Mouse (Mus musculus): ENCODE measurements around the gene Twf1. TPM values are rescaled to one million over a fixed set of nuclear protein-coding genes. Genes with fewer than 3 reads are reported as not detected.

The Twf1 gene
- polyA plus RNA-seq, 1 experiment = 11.5 TPM

GRCm38 (mm10) chr15:94620909-94621308 lies 31.2 kb upstream of the Twf1 start:
- no peaks in the 10 kb centered on the region for H3K4me1 ChIP-seq (ENCODE audit: control insufficient read depth, insufficient read depth, low read length)

GRCm38 (mm10) chr15:94616036-94616435 lies 26.3 kb upstream of the Twf1 start:
- H3K27ac ChIP-seq (ENCODE audit: control insufficient read depth, insufficient read depth, low read depth, low read length) = peak overlapping the region; percentile 91
- no peaks in the 10 kb centered on the region for H3K4me1 ChIP-seq (ENCODE audit: control insufficient read depth, insufficient read depth, low read length)
- no peaks in the 10 kb centered on the region for H3K36me3 ChIP-seq (ENCODE audit: control insufficient read depth, insufficient read depth, low read length)
- TF ChIP-seq POLR2A (IDR thresholded peaks at IDR 0.05; ENCODE audit: control insufficient read depth, low read depth, low read length) (no peak), CTCF (IDR thresholded peaks at IDR 0.05; ENCODE audit: control insufficient read depth, insufficient read depth, insufficient replicate concordance, low read depth, low read length) (no peak)
- no peaks in the 10 kb centered on the region for H3K27me3 ChIP-seq (ENCODE audit: control insufficient read depth, insufficient read depth, low read length)
- H3K4me3 ChIP-seq (ENCODE audit: control insufficient read depth, low read depth, low read length) = no peak overlapping the region

More at GRCm38 (mm10) chr15:94620909-94621308, 31.2 kb upstream of the Twf1 start:
- H3K36me3 ChIP-seq (ENCODE audit: control insufficient read depth, insufficient read depth, low read length) = no peaks in the 10 kb centered on the region
- no peak overlapping the region for H3K27ac ChIP-seq (ENCODE audit: control insufficient read depth, insufficient read depth, low read depth, low read length)
- H3K27me3 ChIP-seq (ENCODE audit: control insufficient read depth, insufficient read depth, low read length) = no peaks in the 10 kb centered on the region
- no peak for TF ChIP-seq POLR2A (IDR thresholded peaks at IDR 0.05; ENCODE audit: control insufficient read depth, low read depth, low read length)
- no peak for TF ChIP-seq CTCF (IDR thresholded peaks at IDR 0.05; ENCODE audit: control insufficient read depth, insufficient read depth, insufficient replicate concordance, low read depth, low read length)
- H3K4me3 ChIP-seq (ENCODE audit: control insufficient read depth, low read depth, low read length) = no peak overlapping the region

- Histone ChIP-seq H3K27ac (ENCODE audit: control insufficient read depth, insufficient read depth, low read depth, low read length) (no peak overlapping the region), H3K4me3 (ENCODE audit: control insufficient read depth, low read depth, low read length) (no peak overlapping the region), H3K4me1 (ENCODE audit: control insufficient read depth, insufficient read depth, low read length) (no peaks in the 10 kb centered on the region), H3K36me3 (ENCODE audit: control insufficient read depth, insufficient read depth, low read length) (no peaks in the 10 kb centered on the region), H3K27me3 (ENCODE audit: control insufficient read depth, insufficient read depth, low read length) (no peaks in the 10 kb centered on the region)
- TF ChIP-seq CTCF (IDR thresholded peaks at IDR 0.05; ENCODE audit: control insufficient read depth, insufficient read depth, insufficient replicate concordance, low read depth, low read length) = no peak
- no peak for TF ChIP-seq POLR2A (IDR thresholded peaks at IDR 0.05; ENCODE audit: control insufficient read depth, low read depth, low read length)
Measured at GRCm38 (mm10) chr15:94607768-94608167, 18.1 kb upstream of the Twf1 start.

- Histone ChIP-seq H3K27me3 (ENCODE audit: control insufficient read depth, insufficient read depth, low read length) (no peaks in the 10 kb centered on the region), H3K4me3 (ENCODE audit: control insufficient read depth, low read depth, low read length) (no peak overlapping the region), H3K27ac (ENCODE audit: control insufficient read depth, insufficient read depth, low read depth, low read length) (no peak overlapping the region), H3K4me1 (ENCODE audit: control insufficient read depth, insufficient read depth, low read length) (peaks cover 9% of the 10 kb centered on the region), H3K36me3 (ENCODE audit: control insufficient read depth, insufficient read depth, low read length) (no peaks in the 10 kb centered on the region)
- no peak for TF ChIP-seq CTCF (IDR thresholded peaks at IDR 0.05; ENCODE audit: control insufficient read depth, insufficient read depth, insufficient replicate concordance, low read depth, low read length)
- TF ChIP-seq POLR2A (IDR thresholded peaks at IDR 0.05; ENCODE audit: control insufficient read depth, low read depth, low read length) = no peak
Measured at GRCm38 (mm10) chr15:94602441-94602840, 12.8 kb upstream of the Twf1 start.

GRCm38 (mm10) chr15:94601339-94601738 lies 11.7 kb upstream of the Twf1 start:
- Histone ChIP-seq H3K27me3 (ENCODE audit: control insufficient read depth, insufficient read depth, low read length) (no peaks in the 10 kb centered on the region), H3K27ac (ENCODE audit: control insufficient read depth, insufficient read depth, low read depth, low read length) (no peak overlapping the region), H3K4me3 (ENCODE audit: control insufficient read depth, low read depth, low read length) (no peak overlapping the region), H3K4me1 (ENCODE audit: control insufficient read depth, insufficient read depth, low read length) (peaks cover 9% of the 10 kb centered on the region), H3K36me3 (ENCODE audit: control insufficient read depth, insufficient read depth, low read length) (no peaks in the 10 kb centered on the region)
- TF ChIP-seq CTCF (IDR thresholded peaks at IDR 0.05; ENCODE audit: control insufficient read depth, insufficient read depth, insufficient replicate concordance, low read depth, low read length) = no peak
- TF ChIP-seq POLR2A (IDR thresholded peaks at IDR 0.05; ENCODE audit: control insufficient read depth, low read depth, low read length) = no peak

GRCm38 (mm10) chr15:94600145-94600707 lies 10.5 kb upstream of the Twf1 start:
- Histone ChIP-seq H3K36me3 (ENCODE audit: control insufficient read depth, insufficient read depth, low read length) (no peaks in the 10 kb centered on the region), H3K4me3 (ENCODE audit: control insufficient read depth, low read depth, low read length) (no peak overlapping the region), H3K4me1 (ENCODE audit: control insufficient read depth, insufficient read depth, low read length) (peaks cover 9% of the 10 kb centered on the region), H3K27ac (ENCODE audit: control insufficient read depth, insufficient read depth, low read depth, low read length) (no peak overlapping the region), H3K27me3 (ENCODE audit: control insufficient read depth, insufficient read depth, low read length) (no peaks in the 10 kb centered on the region)
- TF ChIP-seq POLR2A (IDR thresholded peaks at IDR 0.05; ENCODE audit: control insufficient read depth, low read depth, low read length) (no peak), CTCF (IDR thresholded peaks at IDR 0.05; ENCODE audit: control insufficient read depth, insufficient read depth, insufficient replicate concordance, low read depth, low read length) (no peak)

GRCm38 (mm10) chr15:94593586-94593985 lies 3.9 kb upstream of the Twf1 start:
- no peaks in the 10 kb centered on the region for H3K36me3 ChIP-seq (ENCODE audit: control insufficient read depth, insufficient read depth, low read length)
- no peak overlapping the region for H3K27ac ChIP-seq (ENCODE audit: control insufficient read depth, insufficient read depth, low read depth, low read length)
- no peak overlapping the region for H3K4me3 ChIP-seq (ENCODE audit: control insufficient read depth, low read depth, low read length)
- TF ChIP-seq POLR2A (IDR thresholded peaks at IDR 0.05; ENCODE audit: control insufficient read depth, low read depth, low read length) (no peak), CTCF (IDR thresholded peaks at IDR 0.05; ENCODE audit: control insufficient read depth, insufficient read depth, insufficient replicate concordance, low read depth, low read length) (no peak)
- no peaks in the 10 kb centered on the region for H3K27me3 ChIP-seq (ENCODE audit: control insufficient read depth, insufficient read depth, low read length)
- H3K4me1 ChIP-seq (ENCODE audit: control insufficient read depth, insufficient read depth, low read length) = no peaks in the 10 kb centered on the region
